Mouse (Mus musculus) stomach, postnatal 0 days (tissue): ENCODE measurements around the gene Gm15155. TPM values are rescaled to one million over a fixed set of nuclear protein-coding genes. Genes with fewer than 3 reads are reported as not detected.

ENCODE experiments used
- ATAC-seq: fragments of 200-750 bp; cut with Nextera tagmentation; 2 replicates; pipeline ENCODE4 v1.8.0; 2017; ENCODE audit not compliant: low FRiP score, low TSS enrichment
- DNase-seq: peaks from one replicate; pipeline ENCODE4 v3.0.0-alpha.2; 2016; ENCODE audit warnings: low spot score
- H3K27ac ChIP-seq: fragments of 300-500 bp; sonication (generic); replicated peaks from 2 replicates; pipeline ENCODE4 v1.5.1; 2014; ENCODE audit warnings: mild to moderate bottlenecking, control low read depth
- H3K27me3 ChIP-seq: fragments of 300-500 bp; sonication (generic); 2 replicates; pipeline ENCODE4 v1.6.1; 2014; ENCODE audit warnings: low read length; ENCODE audit not compliant: control insufficient read depth, insufficient read depth
- H3K36me3 ChIP-seq: fragments of 300-500 bp; sonication (generic); 2 replicates; pipeline ENCODE4 v1.6.1; 2014; ENCODE audit warnings: low read length, mixed read lengths; ENCODE audit not compliant: control insufficient read depth, insufficient read depth
- H3K4me1 ChIP-seq: fragments of 300-500 bp; sonication (generic); replicated peaks from 2 replicates; pipeline ENCODE4 v1.6.1; 2014; ENCODE audit warnings: antibody characterized with exemption; ENCODE audit not compliant: control insufficient read depth, insufficient read depth
- H3K4me2 ChIP-seq: fragments of 300-500 bp; sonication (generic); replicated peaks from 2 replicates; pipeline ENCODE4 v1.6.1; 2014; ENCODE audit warnings: low read depth, mild to moderate bottlenecking, control low read depth, moderate library complexity
- H3K4me3 ChIP-seq: fragments of 300-500 bp; sonication (generic); 2 replicates; pipeline ENCODE4 v1.5.1; 2014; ENCODE audit warnings: low read depth, low read length, control low read depth
- H3K9ac ChIP-seq: fragments of 300-500 bp; sonication (generic); 2 replicates; pipeline ENCODE4 v1.6.1; 2014; ENCODE audit warnings: mild to moderate bottlenecking, low read length, control low read depth, mixed read lengths
- H3K9me3 ChIP-seq: fragments of 300-500 bp; sonication (generic); 2 replicates; pipeline ENCODE4 v1.6.1; 2016; ENCODE audit warnings: low read length; ENCODE audit not compliant: control insufficient read depth
- CTCF ChIP-seq: IDR thresholded peaks from 2 replicates; pipeline ENCODE4 v1.5.1; 2016; ENCODE audit warnings: antibody characterized with exemption, low read depth, mild to moderate bottlenecking, moderate library complexity
- EP300 ChIP-seq: optimal IDR thresholded peaks from 2 replicates; pipeline ENCODE3; 2016; ENCODE audit warnings: antibody characterized with exemption
- WGBS: fragments of 180-500 bp; shearing (Covaris S2); extraction: QIAGEN DNeasy Blood & Tissue Kit; methylation state at CpG from one replicate; pipeline ENCODE4 v1.1.7; 2014; 5-methylcytosine and 5-hydroxymethylcytosine counted together
- polyA plus RNA-seq: library from polyadenylated mRNA; unstranded; fragments of >200 nt; fragmentation: Nextera tagmentation; extraction: Ambion mirVana; gene quantifications from 2 replicates; pipeline ENCODE4 v1.2.1, GENCODE M21; 2015

Gm15155 gene
- polyA plus RNA-seq, 1 experiment from 2014 or later: not detected

DNA sequence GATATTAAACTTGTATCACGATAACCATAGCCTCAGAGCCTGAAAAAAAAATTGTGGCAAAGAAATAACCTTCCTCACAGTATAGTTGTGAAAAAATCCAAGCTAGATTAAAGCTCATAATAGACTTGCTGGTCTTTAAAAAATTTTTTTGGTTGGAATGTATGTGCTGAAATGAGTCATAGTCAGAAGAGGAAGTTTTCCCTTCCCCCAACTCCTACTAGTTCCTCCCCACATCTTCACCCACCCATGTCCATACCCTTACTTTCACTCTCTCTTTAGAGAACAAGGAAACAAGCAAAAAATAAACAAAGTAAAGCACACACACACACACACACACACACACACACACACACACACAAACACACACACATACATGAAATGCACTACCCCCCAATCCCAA, 103.8 kb downstream of the Gm15155 start:
- H3K4me2 ChIP-seq: no peak overlapping the region
- TF ChIP-seq CTCF: no peak
- no peak for TF ChIP-seq EP300
- H3K9me3 ChIP-seq: no peaks in the 10 kb centered on the region
- no peak for DNase-seq
- ATAC-seq: no peak
- 41% methylated on average over 1 of the region's 1 CpGs for WGBS
- no peak overlapping the region for H3K27ac ChIP-seq
- no peaks in the 10 kb centered on the region for H3K27me3 ChIP-seq
- H3K4me1 ChIP-seq: no peaks in the 10 kb centered on the region
- no peak overlapping the region for H3K9ac ChIP-seq
- no peaks in the 10 kb centered on the region for H3K36me3 ChIP-seq
- H3K4me3 ChIP-seq: no peak overlapping the region

DNA sequence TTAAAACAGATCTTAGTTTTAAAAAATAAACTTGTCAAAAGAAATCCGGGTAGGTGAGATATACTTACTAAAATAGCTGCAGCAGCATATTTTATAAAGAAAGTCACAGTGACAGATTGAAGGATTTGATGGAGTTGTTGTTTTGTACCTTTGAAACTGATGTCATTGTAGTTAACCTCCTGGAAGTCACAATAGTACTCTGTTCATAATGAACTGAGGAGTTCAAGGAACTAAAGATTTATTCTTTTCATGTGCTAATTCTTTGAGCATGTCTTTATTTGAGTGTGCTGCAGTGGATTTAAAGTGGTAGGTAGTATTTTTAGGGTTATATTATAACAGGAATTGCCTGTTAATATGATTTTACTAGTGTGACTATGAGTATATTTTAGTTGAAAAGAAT, 263.6 kb downstream of the Gm15155 start:
- Histone ChIP-seq H3K4me2 (no peak overlapping the region), H3K9me3 (no peaks in the 10 kb centered on the region), H3K36me3 (no peaks in the 10 kb centered on the region), H3K27me3 (no peaks in the 10 kb centered on the region), H3K27ac (no peak overlapping the region), H3K9ac (no peak overlapping the region), H3K4me3 (no peak overlapping the region), H3K4me1 (no peaks in the 10 kb centered on the region)
- 62% methylated on average over 1 of the region's 1 CpGs for WGBS
- ATAC-seq (no peak), DNase-seq (no peak)
- TF ChIP-seq EP300 (no peak), CTCF (no peak)

DNA sequence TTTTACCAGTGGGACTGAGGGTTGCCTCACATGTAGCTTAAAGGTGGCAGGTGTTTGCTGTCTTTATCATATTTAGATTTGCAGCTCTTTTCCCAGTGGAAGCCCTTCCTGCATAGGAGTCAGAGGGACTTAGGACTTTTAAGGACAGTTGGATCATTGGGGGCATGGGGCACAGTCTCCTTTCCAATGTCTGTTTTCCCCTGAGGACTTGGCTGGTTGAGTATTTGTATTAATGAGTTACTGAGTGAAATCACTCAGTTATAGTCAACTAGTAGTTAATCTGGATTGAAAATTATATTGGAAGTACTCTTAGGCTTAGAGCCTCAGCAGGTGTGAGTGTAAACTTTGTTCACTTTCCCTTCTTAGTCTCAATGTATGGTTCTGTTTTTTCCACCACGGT, 275.5 kb downstream of the Gm15155 start:
- H3K9me3 ChIP-seq: no peaks in the 10 kb centered on the region
- H3K4me2 ChIP-seq: no peak overlapping the region
- H3K9ac ChIP-seq: no peak overlapping the region
- no peak overlapping the region for H3K4me3 ChIP-seq
- DNase-seq (no peak), ATAC-seq (no peak)
- 75% methylated on average over 1 of the region's 1 CpGs for WGBS
- TF ChIP-seq EP300 (no peak), CTCF (no peak)
- no peak overlapping the region for H3K27ac ChIP-seq
- H3K27me3 ChIP-seq: no peaks in the 10 kb centered on the region
- no peaks in the 10 kb centered on the region for H3K4me1 ChIP-seq
- H3K36me3 ChIP-seq: no peaks in the 10 kb centered on the region

DNA sequence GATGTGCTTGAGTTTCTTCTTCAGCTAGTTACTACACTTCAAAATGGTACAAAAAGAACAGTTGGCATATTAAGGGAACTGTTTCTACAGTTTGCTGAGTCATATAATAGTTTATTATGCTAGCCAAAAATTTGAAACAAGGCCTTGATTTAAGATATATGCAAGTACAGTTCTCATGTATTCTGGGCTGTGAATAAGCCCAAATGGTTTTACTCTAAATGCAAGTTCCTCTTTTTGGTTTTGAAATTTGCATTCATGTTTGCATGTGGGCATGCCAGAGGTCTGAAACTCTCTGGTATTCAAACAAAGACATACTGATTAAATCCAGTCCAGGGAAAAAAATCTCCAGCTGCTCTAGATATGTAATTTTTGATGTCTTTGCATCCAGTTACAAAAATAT, 277.2 kb downstream of the Gm15155 start:
- Histone ChIP-seq H3K27ac (no peak overlapping the region), H3K9ac (no peak overlapping the region), H3K4me3 (no peak overlapping the region), H3K4me1 (no peaks in the 10 kb centered on the region), H3K27me3 (no peaks in the 10 kb centered on the region), H3K4me2 (no peak overlapping the region), H3K36me3 (no peaks in the 10 kb centered on the region), H3K9me3 (no peaks in the 10 kb centered on the region)
- no peak for TF ChIP-seq CTCF
- TF ChIP-seq EP300: no peak
- ATAC-seq (no peak), DNase-seq (no peak)

DNA sequence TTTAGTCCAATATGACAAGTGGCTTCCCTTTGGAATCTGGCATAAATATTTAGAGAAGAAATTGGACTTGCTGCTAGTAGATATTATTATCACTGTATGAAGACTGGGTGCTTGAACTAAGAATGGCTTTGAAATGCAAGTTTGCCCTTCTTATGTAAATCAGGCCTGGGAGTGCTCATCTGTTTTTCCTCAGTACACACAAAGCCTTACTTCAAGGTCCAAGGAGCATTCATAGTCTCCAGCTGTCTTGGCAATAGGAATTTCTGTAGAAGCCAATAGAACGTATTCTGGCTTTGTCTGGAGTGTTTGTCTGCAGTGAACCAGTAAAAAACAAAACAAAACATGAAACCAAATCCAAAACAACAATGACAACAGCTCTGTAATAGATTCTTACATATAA, 278.6 kb downstream of the Gm15155 start:
- ATAC-seq (no peak), DNase-seq (no peak)
- H3K9me3 ChIP-seq: no peaks in the 10 kb centered on the region
- H3K9ac ChIP-seq: no peak overlapping the region
- TF ChIP-seq EP300: no peak
- no peak for TF ChIP-seq CTCF
- no peaks in the 10 kb centered on the region for H3K36me3 ChIP-seq
- no peak overlapping the region for H3K4me2 ChIP-seq
- no peaks in the 10 kb centered on the region for H3K4me1 ChIP-seq
- no peak overlapping the region for H3K4me3 ChIP-seq
- no peak overlapping the region for H3K27ac ChIP-seq
- WGBS: 14% methylated on average over 1 of the region's 1 CpGs
- no peaks in the 10 kb centered on the region for H3K27me3 ChIP-seq

DNA sequence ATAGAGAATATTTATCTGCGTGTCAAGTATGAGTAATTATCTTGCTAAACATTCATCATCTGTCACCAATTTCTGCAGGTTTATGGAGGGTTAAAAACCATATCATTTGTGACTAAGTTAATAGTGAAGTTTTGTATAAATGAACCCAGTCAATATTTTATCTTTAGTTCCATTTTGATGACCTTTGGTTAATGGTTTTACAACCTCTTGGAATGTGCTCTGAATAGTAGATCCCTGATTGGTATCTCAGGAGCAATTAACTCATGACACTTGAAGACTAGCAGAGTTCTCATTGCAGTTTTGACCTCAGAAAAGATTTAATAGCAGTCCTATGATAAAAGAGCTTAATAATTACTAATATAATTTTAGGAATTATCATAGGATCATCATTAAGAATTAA, 385.2 kb downstream of the Gm15155 start:
- no peaks in the 10 kb centered on the region for H3K9me3 ChIP-seq
- 70% methylated on average over 1 of the region's 1 CpGs for WGBS
- no peak overlapping the region for H3K4me2 ChIP-seq
- H3K27ac ChIP-seq: no peak overlapping the region
- H3K9ac ChIP-seq: no peak overlapping the region
- no peaks in the 10 kb centered on the region for H3K27me3 ChIP-seq
- DNase-seq (no peak), ATAC-seq (no peak)
- TF ChIP-seq CTCF: no peak
- no peaks in the 10 kb centered on the region for H3K36me3 ChIP-seq
- no peaks in the 10 kb centered on the region for H3K4me1 ChIP-seq
- H3K4me3 ChIP-seq: no peak overlapping the region
